Mouse (Mus musculus) pancreas, adult 10 weeks (tissue): Measurements from ENCODE around the gene Cbs. TPM values are rescaled to one million over a fixed set of nuclear protein-coding genes. Genes with fewer than 3 reads are reported as not detected.

Experiments
- polyA plus RNA-seq: library from polyadenylated mRNA; stranded (reverse); fragments of 350-450 nt; fragmentation: Illumina TruSeq; extraction: RNeasy Lipid Tissue Mini Kit (QIAGEN cat#74804); gene quantifications from one replicate; pipeline ENCODE4 v1.2.3, GENCODE M21; 2015; ENCODE audit warnings: low read depth, low replicate concordance; ENCODE audit not compliant: insufficient read depth

Gene Cbs
- polyA plus RNA-seq, result 129 TPM

GRCm38 (mm10) chr17:31636942-31637811, at the start of gene Cbs:
Gene Cbs (minus strand): TSS chr17:31637238.

DNA sequence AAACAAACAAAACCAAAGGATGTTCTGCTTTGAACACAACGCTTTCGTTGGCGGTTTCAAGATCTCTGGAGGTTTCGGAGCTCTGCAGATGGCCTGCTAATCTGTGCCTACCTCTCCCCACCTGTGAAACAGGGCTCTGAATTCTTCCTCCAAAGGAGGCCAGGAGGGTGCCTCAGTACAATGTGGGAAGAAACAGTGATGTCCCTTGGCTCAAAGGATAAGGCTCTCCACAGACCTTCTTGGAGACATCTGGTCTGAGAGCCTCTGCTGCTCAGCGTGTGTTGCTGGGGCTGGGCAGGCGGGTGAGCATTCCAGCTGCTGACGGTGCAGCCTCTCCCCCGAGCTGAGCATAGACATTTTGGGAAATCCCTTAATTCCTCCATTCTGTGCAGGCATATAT, 40.5 kb upstream of the Cbs start, which contains the start of gene Cryaa:
Gene Cryaa (plus strand): TSS at position 301 of the 400 bp plus-strand sequence.

DNA sequence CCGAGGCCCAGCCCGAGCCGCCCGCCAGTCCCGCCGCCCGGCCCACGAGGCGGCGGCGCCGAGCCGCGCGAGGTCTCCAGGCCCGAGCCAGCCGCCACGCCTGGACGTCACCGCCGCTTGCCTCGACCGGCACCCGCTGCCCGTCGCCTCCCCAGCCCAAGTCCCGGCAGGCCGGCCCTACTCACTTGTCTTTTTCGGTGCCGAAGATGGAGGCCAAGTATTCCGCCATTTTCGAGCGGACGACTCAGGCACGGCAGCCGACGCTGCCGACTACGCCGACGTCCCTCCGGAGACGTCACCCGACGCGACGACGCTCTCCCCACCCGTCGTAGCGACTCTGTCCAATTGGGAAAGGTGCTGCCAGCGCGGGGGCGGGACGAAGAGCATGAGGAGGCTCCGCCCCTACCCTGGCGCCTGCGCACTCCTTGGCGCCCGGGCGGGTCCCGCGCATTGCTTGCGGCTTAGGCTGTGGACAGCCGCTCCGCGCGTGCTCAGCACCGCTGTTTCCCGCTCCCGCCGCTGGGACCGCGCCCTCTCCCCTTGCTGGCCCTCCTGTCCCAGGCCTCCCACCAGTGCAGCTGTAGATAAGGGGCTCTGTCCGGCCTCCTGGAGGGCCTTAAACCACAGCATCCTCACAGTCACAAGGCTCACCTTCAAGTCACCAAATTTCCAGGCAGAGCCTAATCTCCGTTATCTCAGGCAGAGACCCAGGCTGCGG, 21.6 kb upstream of the Cbs start, which contains the start of gene U2af1:
Gene U2af1 (minus strand): TSS at position 425 of the 718 bp plus-strand sequence.

GRCm38 (mm10) chr17:31564015-31564857, 72.8 kb downstream of the Cbs start, which contains the start of gene Pknox1:
Gene Pknox1 (plus strand): TSS chr17:31564734.

Other genes starting within 250 kb of the Cbs start
- gene Wdr4, start 117.3 kb downstream of the Cbs start, polyA plus RNA-seq, result 5.0 TPM
- 73.4 TPM for gene Ndufv3, start 117.1 kb downstream of the Cbs start, polyA plus RNA-seq
- 3.3 TPM for gene Pknox1, start 72.5 kb downstream of the Cbs start, polyA plus RNA-seq
- 38.0 TPM for gene U2af1, start 21.7 kb upstream of the Cbs start, polyA plus RNA-seq
- gene Cryaa, start 40.6 kb upstream of the Cbs start, polyA plus RNA-seq, result not detected
- gene Sik1, start 218.6 kb upstream of the Cbs start, polyA plus RNA-seq, result 5.2 TPM